Mouse (Mus musculus): ENCODE measurements around the gene Awat2. TPM values are rescaled to one million over a fixed set of nuclear protein-coding genes. Genes with fewer than 3 reads are reported as not detected.
"Not testable (repeated sequence)": the region's sequence is repeated elsewhere in the genome, so short reads cannot be mapped to it uniquely, and the experiment has no call there.

Awat2 gene
- total RNA-seq (2021): under 1 TPM; 0.14 to 0.24 TPM
- long read RNA-seq, experiment 1: 0 reads
- long read RNA-seq, experiment 2: 0 reads

DNA sequence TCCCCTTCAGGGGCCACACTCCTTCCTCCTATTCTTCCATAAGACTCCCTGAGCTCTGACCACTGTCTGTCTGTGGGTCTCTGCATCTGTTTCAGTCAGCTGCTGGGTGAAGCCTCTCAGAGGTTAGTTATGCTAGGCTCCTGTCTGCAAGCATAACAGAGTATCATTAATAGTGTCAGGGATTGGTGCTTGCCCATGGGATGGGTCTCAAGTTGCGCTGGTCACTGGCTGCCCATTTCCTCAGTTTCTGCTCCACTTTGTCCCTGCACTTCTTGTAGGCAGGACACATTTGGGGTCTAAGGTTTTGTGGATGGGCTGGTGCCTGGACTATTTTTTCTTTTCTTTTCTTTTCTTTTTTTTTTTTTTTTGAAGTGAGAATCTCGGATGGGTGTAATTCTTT, at the start of gene Awat2:
Gene Awat2 (minus strand): TSS at position 101 of the 400 bp plus-strand sequence.
- not testable (repeated sequence) for DNase-seq (ENCODE audit: low spot score)

DNA sequence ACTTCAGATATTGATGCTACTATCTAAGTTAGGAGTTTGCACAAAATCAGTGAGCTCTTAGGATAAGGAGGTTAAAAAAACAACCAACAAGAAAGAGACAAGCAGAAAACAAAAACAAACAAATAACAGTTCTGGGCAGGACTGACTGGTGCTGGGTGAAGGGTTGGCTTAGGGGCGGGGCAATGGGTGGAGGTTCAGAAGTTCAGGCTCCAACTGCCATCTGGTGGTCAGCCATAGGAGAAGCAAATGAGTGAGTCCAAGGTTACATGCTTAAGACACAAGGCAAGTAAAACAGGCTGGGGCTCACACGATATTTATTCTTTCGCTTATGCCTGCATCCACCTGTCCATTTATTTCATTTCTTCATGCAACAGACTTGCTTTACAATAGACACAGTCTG, 37.8 kb upstream of the Awat2 start:
- DNase-seq (ENCODE audit: low spot score): peak; percentile 67

DNA sequence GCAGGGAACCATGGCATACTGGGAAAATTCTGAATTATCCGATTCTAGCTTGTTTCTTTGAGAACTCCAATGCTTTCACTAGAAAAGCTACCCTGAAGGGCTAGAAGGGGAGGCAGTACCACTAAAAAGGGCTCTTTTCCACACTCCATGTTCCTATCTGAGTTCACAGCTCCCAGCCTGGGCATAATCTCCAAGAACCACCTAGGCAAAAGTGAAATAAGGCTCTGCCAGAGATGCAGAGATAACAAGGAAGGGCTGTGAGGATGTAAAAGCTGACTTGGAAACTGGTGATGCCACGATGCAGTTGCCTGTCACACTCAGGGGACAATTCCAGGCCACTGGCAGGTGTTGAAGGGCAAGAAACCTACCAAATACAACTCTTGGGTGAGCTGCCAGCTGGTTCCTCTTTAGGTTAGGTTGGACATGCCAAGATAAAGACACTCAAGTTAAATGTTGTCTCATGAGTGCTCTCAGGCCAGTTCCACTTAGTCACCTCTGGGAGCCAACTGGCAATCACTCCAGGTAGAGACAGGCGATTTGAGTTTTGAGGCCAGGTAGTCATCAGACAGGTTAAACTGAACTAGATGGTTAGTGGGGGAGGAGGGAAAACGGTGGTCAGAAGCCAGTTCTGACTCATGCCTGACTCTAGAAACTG, 33.2 kb upstream of the Awat2 start:
- DNase-seq (ENCODE audit: low spot score): no peak

DNA sequence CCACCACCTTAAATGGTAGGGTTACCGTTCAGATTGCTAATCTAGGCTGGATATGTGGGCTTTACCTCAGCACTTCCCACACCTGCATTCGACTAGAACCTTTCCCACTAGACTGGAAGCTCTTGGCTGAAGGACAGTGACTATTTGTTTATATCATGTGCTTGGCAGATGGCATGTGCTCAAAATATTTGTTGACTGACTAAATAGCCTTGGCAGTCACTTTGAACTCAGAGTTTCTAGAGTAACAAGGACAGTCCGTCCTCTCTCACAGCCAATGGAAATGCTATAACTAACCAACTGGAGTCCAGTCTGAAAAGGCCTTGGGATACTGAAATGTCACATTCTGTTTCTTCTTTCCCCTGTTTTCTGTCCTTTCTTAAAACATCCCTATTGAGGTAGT, 29.0 kb upstream of the Awat2 start:
- DNase-seq (ENCODE audit: low spot score): peak; percentile 56

DNA sequence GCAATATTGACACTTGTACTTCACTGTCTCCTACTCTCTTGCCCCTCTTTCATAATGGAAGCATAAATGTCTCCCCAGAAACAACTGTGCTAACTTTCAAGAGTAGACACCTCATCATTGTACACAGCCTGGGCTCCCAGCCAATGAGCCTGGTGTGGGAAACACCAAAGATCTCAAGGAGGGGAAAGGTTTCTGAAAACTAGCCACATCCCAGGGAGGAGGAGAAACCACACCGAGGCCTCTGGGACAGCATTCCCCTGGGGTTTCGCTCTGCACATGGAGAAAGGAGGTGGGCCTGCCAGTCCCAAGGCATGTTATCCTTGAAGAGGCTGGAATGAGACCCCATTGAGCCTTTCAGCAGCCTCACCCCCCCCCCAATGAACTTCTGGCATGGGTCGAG, 27.6 kb upstream of the Awat2 start:
- DNase-seq (ENCODE audit: low spot score): no peak

DNA sequence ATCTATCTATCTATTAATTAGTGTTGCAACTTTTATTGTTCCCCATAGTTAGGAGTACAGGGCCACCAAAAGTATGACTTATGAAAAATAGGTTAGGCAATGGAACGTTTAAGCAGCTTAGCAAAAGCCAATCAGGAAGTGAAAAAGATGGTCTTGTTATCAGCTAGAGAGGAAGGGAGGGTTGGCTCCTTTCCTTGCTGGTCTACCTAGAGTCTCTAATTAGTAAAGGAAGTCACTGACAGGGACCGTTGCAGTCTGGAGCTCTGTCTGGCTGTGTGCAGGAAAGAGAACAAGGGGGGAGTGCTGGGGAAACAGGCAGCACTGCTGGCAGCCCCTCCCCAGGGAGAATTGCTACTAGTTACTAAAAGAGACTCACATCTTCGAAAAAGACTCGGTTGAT, 25.5 kb upstream of the Awat2 start:
- DNase-seq (ENCODE audit: low spot score): no peak

DNA sequence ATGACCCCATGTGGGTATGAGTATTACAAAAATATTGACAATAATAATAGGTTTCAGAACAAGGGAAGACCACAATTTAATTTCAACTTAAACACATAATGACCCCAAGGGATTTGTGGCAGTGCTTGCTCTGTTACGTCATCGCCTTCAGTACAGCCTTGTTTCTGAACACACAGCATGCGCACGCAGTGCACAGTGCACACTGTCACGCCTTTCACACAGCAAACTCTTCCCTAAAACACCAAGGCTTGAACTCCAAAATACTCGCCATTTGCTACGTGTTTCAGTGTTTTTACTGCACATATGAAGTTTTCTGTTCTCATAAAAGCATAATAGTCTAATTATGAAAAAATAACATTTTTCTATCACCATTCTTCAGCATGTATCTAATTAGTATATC, 1.0 kb upstream of the Awat2 start:
- DNase-seq (ENCODE audit: low spot score): no peak

DNA sequence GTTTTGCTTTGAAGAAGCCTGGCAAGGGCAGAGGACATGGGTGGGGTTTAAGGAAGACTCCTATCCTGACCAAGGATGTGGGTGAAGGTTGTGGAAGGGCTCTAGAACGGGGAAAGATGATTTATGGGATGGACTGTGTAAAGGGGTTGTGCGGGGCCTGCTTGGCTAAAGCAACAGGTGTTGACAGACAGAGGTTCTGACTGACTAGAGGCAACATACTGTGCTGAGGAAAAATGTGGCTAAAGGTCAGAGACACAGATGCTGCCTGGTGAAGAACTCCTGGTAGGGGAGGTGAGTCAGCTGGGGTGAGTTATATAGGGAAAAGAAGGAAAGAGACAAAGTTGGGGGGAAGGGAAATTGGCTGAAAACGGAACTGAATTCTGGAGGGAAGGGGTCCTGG, 10.2 kb downstream of the Awat2 start:
- no peak for DNase-seq (ENCODE audit: low spot score)

DNA sequence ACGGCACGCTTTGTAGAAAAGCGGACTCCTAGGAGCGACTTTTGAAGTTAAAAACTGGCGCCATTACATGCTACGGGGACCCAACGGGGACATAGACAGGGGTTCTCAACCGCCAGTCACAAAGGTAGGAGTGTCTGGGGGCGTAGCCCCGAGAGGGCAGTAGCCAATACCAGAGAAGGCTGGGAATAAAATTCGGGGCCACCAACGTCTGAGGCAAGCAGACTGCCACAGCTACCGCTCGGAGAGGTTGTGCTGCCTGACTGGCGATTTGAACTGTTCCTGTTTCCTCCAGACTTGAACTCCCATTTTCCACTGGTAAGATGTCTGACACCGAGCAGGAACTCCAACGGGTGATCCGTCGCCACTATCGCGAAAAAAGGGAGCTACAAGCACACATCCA, 13.8 kb downstream of the Awat2 start, which contains the start of gene Otud6a:
Gene Otud6a (plus strand): TSS at position 321 of the 400 bp plus-strand sequence.
- no peak for DNase-seq (ENCODE audit: low spot score)

DNA sequence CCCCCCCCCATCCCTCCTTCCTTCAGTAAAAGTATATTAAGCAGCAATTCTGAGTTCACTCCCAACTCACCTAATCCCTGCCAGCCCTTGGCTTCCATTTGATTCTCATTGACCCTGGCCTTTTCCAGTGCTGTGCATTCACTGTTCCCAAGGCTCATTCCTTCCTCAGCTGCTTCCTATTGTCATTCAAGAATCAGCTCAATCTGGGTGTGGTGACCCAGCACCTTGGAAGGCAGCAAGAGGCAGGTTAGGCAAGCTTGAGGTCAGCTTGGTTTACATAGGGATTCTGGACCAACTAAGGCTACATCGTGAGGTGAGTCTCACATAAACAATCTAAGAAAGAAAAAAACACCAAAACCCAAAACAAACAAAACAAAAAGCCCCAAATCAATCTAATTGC, 33.3 kb downstream of the Awat2 start:
- no peak for DNase-seq (ENCODE audit: low spot score)

DNA sequence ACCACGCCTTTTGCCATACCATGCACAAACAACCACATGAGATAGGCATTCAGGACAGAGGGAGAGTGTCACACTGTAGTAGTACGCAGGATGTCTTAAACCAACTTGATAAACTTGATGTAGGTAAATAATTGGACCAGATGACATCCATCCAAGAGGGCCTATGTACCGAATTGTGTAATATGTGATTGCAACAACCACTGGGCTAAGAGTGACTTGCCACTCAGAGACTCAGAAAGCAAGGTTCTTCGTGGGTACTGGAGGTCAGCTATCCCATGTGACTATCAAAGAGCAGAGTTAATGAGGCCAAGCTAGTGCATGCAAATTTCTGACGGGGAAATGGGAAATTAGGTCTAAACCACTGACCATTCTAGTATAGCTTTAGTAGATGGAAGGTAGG, 40.9 kb downstream of the Awat2 start:
- no peak for DNase-seq (ENCODE audit: low spot score)

DNA sequence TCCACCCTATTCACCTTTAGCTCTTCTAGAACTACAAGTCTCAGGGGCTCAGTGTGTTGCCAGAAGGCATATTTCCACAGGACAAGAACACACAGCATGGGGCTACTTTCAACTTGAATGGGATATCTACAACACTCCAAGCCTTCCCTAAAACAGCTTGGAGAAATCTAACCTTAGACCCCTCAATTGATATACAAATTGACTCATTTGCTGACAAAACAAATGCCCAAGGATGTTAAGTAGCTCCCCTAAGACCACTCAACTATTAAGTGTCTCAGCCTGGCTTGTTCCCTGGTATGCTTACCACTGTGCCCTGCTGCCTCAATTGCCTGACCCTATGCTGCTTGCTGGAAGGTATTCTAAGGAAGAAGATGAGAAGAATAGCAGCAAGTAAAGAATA, 41.6 kb downstream of the Awat2 start:
- no peak for DNase-seq (ENCODE audit: low spot score)

DNA sequence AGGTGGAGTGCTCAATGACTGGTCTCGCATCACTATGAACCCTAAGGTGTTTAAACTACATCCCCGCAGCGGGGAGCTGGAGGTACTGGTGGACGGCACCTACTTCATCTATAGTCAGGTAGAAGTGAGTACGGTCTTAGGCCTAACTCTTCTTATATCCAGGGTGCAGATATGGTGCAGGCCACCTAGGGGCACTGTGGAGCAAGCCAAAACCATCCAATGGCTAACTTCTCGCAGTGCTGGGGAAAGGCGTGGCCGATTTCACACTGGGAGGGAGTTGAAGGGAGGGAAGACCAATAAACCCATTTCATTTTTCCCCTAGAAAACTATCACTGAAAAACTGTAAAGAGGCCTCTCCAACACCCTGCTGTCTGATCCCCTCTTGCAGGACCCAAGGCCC, 47.5 kb downstream of the Awat2 start:
- peak; percentile 1 for DNase-seq (ENCODE audit: low spot score)

DNA sequence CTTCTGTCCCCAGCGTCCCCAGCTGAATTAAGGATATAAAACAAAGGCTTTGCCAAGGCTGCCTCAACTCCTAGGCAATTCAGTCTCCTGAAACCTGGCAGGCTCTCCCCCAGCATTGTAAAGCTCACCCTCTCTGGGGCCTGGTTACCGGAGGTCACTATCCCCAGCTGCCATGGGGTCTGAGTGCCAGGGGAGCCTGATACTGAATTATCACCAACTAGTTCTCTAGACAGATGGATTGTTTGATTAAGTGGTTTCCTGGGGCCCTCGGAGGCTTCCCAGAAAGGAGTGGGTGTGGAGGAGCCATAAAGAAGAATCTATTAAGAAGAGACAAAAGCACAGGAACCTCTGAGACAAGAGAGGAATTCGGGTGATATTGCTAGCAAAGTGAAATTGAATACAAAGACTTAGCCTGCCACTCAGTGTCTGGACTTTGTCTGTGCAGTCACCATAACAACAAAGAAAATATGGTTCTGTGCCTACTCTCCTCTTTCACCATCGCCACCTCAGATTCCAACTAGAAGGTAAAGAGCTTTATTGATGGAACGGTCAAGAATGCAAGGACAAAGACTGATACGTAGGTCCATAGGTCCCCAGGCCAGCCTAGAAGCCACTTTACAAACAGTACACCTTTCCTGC, 48.2 kb downstream of the Awat2 start:
- no peak for DNase-seq (ENCODE audit: low spot score)

DNA sequence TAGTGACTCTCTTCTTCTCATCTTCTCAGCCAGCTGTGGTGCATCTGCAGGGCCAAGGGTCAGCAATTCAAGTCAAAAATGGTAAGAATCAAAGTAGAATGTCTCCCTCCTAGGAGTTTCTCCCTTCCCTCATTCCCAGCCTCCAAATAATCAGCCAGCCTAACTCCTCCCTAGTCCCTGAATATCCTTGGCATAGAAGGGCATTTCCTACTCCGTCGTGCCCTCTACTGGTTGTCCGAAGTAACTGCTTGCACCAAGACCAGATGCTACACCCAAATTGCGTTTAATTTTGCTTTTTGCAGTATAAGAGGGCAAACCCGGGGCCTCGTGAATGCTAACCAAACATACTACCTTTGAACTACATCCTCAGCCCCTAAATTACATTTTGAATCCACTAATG, 50.2 kb downstream of the Awat2 start:
- peak; percentile 26 for DNase-seq (ENCODE audit: low spot score)

DNA sequence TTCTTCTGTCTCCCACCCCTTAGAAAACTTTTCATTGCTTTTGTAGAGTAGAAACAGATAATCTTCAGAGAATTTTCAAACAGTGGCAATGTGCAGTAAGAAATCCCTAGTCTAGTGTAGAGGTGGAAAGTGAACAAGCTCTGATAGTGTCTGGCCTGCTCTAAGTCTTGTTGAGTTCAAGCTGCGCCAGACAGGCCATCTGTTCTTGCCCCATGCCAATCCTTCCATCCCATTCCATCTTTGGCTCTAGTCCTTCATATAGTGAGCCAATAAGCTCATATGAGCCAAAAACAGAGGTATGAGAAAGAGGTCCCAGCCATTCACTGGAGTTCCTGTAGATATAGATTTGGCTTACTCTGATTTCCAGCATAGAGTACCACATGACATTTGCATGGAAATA, 52.6 kb downstream of the Awat2 start:
- no peak for DNase-seq (ENCODE audit: low spot score)

DNA sequence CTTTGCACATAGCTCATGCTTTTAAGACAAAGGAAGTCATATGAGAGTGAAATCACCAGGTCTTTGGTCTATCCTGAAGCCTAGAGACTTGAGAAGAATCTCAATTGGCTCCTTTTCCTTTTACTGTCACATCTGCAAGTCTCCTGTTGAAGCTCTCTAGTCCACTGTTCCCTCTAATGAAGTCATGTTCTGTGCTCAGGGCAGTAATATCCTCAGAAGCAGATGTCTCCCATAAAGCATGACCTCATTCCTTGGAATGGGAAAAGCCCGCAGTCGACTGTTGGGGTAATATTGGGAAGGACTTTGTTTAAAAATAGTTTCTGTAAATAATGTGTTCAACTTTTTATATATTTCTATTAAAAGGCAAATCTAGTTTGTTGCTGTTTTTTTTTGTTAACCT, 85.5 kb downstream of the Awat2 start:
- DNase-seq (ENCODE audit: low spot score): peak; percentile 2

Small RNA genes lying within 50 kb of the gene (microRNA-seq; reads per million reads assigned to microRNA genes)
- 1,292 reads per million, percentile 85 among the genes with 10 or more reads in this experiment for gene Mir676

Other genes starting within 250 kb of the Awat2 start
- gene Otud6a, start 13.7 kb downstream of the Awat2 start, total RNA-seq (2021): not detected
- 10 to 100 TPM; 34.2 to 40.6 TPM for gene Igbp1, start 51.6 kb upstream of the Awat2 start, total RNA-seq (2021)
- under 1 TPM; 0.30 to 0.62 TPM for gene Dgat2l6, start 82.1 kb upstream of the Awat2 start, total RNA-seq (2021)
- not detected for gene Awat1, start 129.5 kb upstream of the Awat2 start, total RNA-seq (2021)
- under 1 TPM in 1 of 2 experiments, not detected in 1; 0.05 TPM for gene P2ry4, start 152.2 kb upstream of the Awat2 start, total RNA-seq (2021)
- gene Arr3, start 162.8 kb upstream of the Awat2 start, total RNA-seq (2021): not detected
- under 1 TPM in 1 of 2 experiments, not detected in 1; 0.12 TPM for gene Kif4, start 183.0 kb upstream of the Awat2 start, total RNA-seq (2021)
- gene Pdzd11, start 183.9 kb upstream of the Awat2 start, total RNA-seq (2021): 10 to 100 TPM; 10.8 to 11.4 TPM